Mouse (Mus musculus): ENCODE measurements at regions not wholly inside any gene's neighbourhood (a gene's known extent, or its start where the extent isn't known, plus 50 kb on each side); places are given as distances from the start of the nearest gene placed in this dataset.

- H3K36me3 ChIP-seq (ENCODE audit: insufficient read depth), result no peaks in the 10 kb centered on the region
- H3K4me3 ChIP-seq (ENCODE audit: low read depth, low read length), result no peak overlapping the region
- H3K9ac ChIP-seq, result no peak overlapping the region
- H3K4me1 ChIP-seq (ENCODE audit: insufficient read depth), result no peaks in the 10 kb centered on the region
- DNase-seq (no peak), ATAC-seq (ENCODE audit: insufficient read depth) (no peak)
- no peaks in the 10 kb centered on the region for H3K9me3 ChIP-seq (ENCODE audit: low read depth, low read length)
- no peak overlapping the region for H3K27ac ChIP-seq (ENCODE audit: low read depth)
- no peaks in the 10 kb centered on the region for H3K27me3 ChIP-seq (ENCODE audit: insufficient read depth, low read length)
- H3K4me2 ChIP-seq, result no peak overlapping the region
- 81% methylated on average over 2 of the region's 2 CpGs for WGBS
- no peak for TF ChIP-seq CTCF (IDR thresholded peaks at IDR 0.05; ENCODE audit: low read depth)
These were observed 364.0 kb downstream of the Cntnap4 start for GRCm38 (mm10) chr8:112933815-112934214.

- H3K36me3 ChIP-seq (ENCODE audit: insufficient read depth), result no peaks in the 10 kb centered on the region
- H3K27ac ChIP-seq (ENCODE audit: low read depth), result no peak overlapping the region
- ATAC-seq (ENCODE audit: insufficient read depth) (peak; percentile 39; the same call in 1 of the 2 replicates), DNase-seq (peak; percentile 75)
- no peaks in the 10 kb centered on the region for H3K27me3 ChIP-seq (ENCODE audit: insufficient read depth, low read length)
- no peaks in the 10 kb centered on the region for H3K9me3 ChIP-seq (ENCODE audit: low read depth, low read length)
- H3K4me3 ChIP-seq (ENCODE audit: low read depth, low read length), result no peak overlapping the region
- 35% methylated on average over 3 of the region's 3 CpGs for WGBS
- no peak overlapping the region for H3K9ac ChIP-seq
- no peak for TF ChIP-seq CTCF (IDR thresholded peaks at IDR 0.05; ENCODE audit: low read depth)
- no peaks in the 10 kb centered on the region for H3K4me1 ChIP-seq (ENCODE audit: insufficient read depth)
- H3K4me2 ChIP-seq, result no peak overlapping the region
These were observed 365.6 kb downstream of the Cntnap4 start for GRCm38 (mm10) chr8:112935411-112935810.

- ATAC-seq (ENCODE audit: insufficient read depth) (peak; percentile 80), DNase-seq (peak; percentile 91)
- no peaks in the 10 kb centered on the region for H3K4me1 ChIP-seq (ENCODE audit: insufficient read depth)
- H3K9me3 ChIP-seq (ENCODE audit: low read depth, low read length), result no peaks in the 10 kb centered on the region
- no peaks in the 10 kb centered on the region for H3K36me3 ChIP-seq (ENCODE audit: insufficient read depth)
- no peaks in the 10 kb centered on the region for H3K27me3 ChIP-seq (ENCODE audit: insufficient read depth, low read length)
- H3K4me3 ChIP-seq (ENCODE audit: low read depth, low read length), result no peak overlapping the region
- no peak overlapping the region for H3K4me2 ChIP-seq
- 55% methylated on average over 9 of the region's 9 CpGs for WGBS
- no peak overlapping the region for H3K27ac ChIP-seq (ENCODE audit: low read depth)
- H3K9ac ChIP-seq, result no peak overlapping the region
- TF ChIP-seq CTCF (IDR thresholded peaks at IDR 0.05; ENCODE audit: low read depth), result no peak
These were observed 366.3 kb downstream of the Cntnap4 start for GRCm38 (mm10) chr8:112935897-112936719.

- peak; percentile 85 for TF ChIP-seq CTCF (IDR thresholded peaks at IDR 0.05; ENCODE audit: low read depth)
- ATAC-seq (ENCODE audit: insufficient read depth) (no peak), DNase-seq (peak; percentile 79)
- no peak overlapping the region for H3K9ac ChIP-seq
- 4% methylated on average over 6 of the region's 6 CpGs for WGBS
- H3K27ac ChIP-seq (ENCODE audit: low read depth), result no peak overlapping the region
- no peaks in the 10 kb centered on the region for H3K27me3 ChIP-seq (ENCODE audit: insufficient read depth, low read length)
- no peak overlapping the region for H3K4me2 ChIP-seq
- H3K4me3 ChIP-seq (ENCODE audit: low read depth, low read length), result no peak overlapping the region
- no peaks in the 10 kb centered on the region for H3K9me3 ChIP-seq (ENCODE audit: low read depth, low read length)
- no peaks in the 10 kb centered on the region for H3K4me1 ChIP-seq (ENCODE audit: insufficient read depth)
- no peaks in the 10 kb centered on the region for H3K36me3 ChIP-seq (ENCODE audit: insufficient read depth)
These were observed 402.6 kb downstream of the Cntnap4 start for GRCm38 (mm10) chr8:112972418-112972817.

- Histone ChIP-seq H3K4me2 (no peak overlapping the region), H3K36me3 (ENCODE audit: insufficient read depth) (no peaks in the 10 kb centered on the region), H3K9ac (no peak overlapping the region), H3K4me3 (ENCODE audit: low read depth, low read length) (no peak overlapping the region), H3K9me3 (ENCODE audit: low read depth, low read length) (no peaks in the 10 kb centered on the region), H3K27ac (ENCODE audit: low read depth) (no peak overlapping the region), H3K4me1 (ENCODE audit: insufficient read depth) (no peaks in the 10 kb centered on the region), H3K27me3 (ENCODE audit: insufficient read depth, low read length) (no peaks in the 10 kb centered on the region)
- DNase-seq, result peak; percentile 65
- ATAC-seq (ENCODE audit: insufficient read depth), result peak; percentile 62
- TF ChIP-seq CTCF (IDR thresholded peaks at IDR 0.05; ENCODE audit: low read depth), result no peak
- WGBS, result 69% methylated on average over 2 of the region's 2 CpGs
These were observed 405.9 kb downstream of the Cntnap4 start for GRCm38 (mm10) chr8:112975734-112976133.

- Histone ChIP-seq H3K9me3 (ENCODE audit: low read depth, low read length) (no peaks in the 10 kb centered on the region), H3K36me3 (ENCODE audit: insufficient read depth) (no peaks in the 10 kb centered on the region), H3K27me3 (ENCODE audit: insufficient read depth, low read length) (no peaks in the 10 kb centered on the region), H3K4me2 (no peak overlapping the region), H3K27ac (ENCODE audit: low read depth) (no peak overlapping the region), H3K9ac (no peak overlapping the region), H3K4me3 (ENCODE audit: low read depth, low read length) (no peak overlapping the region), H3K4me1 (ENCODE audit: insufficient read depth) (no peaks in the 10 kb centered on the region)
- 78% methylated on average over 2 of the region's 2 CpGs for WGBS
- DNase-seq, result no peak
- no peak for ATAC-seq (ENCODE audit: insufficient read depth)
- TF ChIP-seq CTCF (IDR thresholded peaks at IDR 0.05; ENCODE audit: low read depth), result no peak
These were observed 406.5 kb downstream of the Cntnap4 start for GRCm38 (mm10) chr8:112976312-112976711.

GRCm38 (mm10) chr8:112993781-112994180 is 423.9 kb downstream of the Cntnap4 start:
- H3K36me3 ChIP-seq (ENCODE audit: insufficient read depth), result no peaks in the 10 kb centered on the region
- no peak overlapping the region for H3K27ac ChIP-seq (ENCODE audit: low read depth)
- H3K4me1 ChIP-seq (ENCODE audit: insufficient read depth), result no peaks in the 10 kb centered on the region
- H3K9ac ChIP-seq, result no peak overlapping the region
- 81% methylated on average over 4 of the region's 4 CpGs for WGBS
- H3K9me3 ChIP-seq (ENCODE audit: low read depth, low read length), result no peaks in the 10 kb centered on the region
- no peaks in the 10 kb centered on the region for H3K27me3 ChIP-seq (ENCODE audit: insufficient read depth, low read length)
- no peak overlapping the region for H3K4me2 ChIP-seq
- no peak for TF ChIP-seq CTCF (IDR thresholded peaks at IDR 0.05; ENCODE audit: low read depth)
- no peak for DNase-seq
- ATAC-seq (ENCODE audit: insufficient read depth), result no peak
- no peak overlapping the region for H3K4me3 ChIP-seq (ENCODE audit: low read depth, low read length)

Measured in lung, embryonic 14.5 days (tissue).